Mouse (Mus musculus) left cerebral cortex, adult 18-20 months (tissue): ENCODE data around the gene Sel1l3. TPM values are rescaled to one million over a fixed set of nuclear protein-coding genes. Genes with fewer than 3 reads are reported as not detected.

Experiments used
- DNase-seq, 2 experiments: peaks; one replicate each; pipeline ENCODE4 v3.0.0; 2021 to 2022; ENCODE audit warnings: low spot score in 2 of 2, mixed read lengths in 1 of 2
- total RNA-seq, 2 experiments: library from RNA; stranded (reverse); gene quantifications; 2 replicates each; pipeline ENCODE4 v1.2.3; 2021

Sel1l3 gene
- total RNA-seq, 2 experiments from 2014 or later: 56.9 to 63.9 TPM

DNA sequence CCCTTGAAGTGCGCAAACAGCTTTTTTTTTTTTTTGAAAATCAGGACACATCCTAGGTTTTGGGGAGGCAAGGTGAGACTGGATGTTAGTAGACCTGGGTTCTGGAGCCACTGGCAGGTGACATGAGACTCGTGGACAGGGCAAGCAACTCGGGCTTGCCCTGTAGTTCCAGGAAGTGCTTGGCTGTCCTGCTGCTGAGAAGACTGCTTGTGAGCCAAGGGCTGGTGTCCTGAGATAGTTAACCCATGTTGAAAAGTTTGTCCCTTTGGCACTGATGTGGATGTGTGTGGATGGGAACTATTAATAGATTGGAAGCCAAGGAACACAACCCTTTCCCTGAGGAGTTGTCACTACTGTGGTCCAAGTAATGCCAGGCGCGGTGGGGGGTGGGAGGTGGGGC, 635 bp upstream of the Sel1l3 start:
- DNase-seq: no peak

DNA sequence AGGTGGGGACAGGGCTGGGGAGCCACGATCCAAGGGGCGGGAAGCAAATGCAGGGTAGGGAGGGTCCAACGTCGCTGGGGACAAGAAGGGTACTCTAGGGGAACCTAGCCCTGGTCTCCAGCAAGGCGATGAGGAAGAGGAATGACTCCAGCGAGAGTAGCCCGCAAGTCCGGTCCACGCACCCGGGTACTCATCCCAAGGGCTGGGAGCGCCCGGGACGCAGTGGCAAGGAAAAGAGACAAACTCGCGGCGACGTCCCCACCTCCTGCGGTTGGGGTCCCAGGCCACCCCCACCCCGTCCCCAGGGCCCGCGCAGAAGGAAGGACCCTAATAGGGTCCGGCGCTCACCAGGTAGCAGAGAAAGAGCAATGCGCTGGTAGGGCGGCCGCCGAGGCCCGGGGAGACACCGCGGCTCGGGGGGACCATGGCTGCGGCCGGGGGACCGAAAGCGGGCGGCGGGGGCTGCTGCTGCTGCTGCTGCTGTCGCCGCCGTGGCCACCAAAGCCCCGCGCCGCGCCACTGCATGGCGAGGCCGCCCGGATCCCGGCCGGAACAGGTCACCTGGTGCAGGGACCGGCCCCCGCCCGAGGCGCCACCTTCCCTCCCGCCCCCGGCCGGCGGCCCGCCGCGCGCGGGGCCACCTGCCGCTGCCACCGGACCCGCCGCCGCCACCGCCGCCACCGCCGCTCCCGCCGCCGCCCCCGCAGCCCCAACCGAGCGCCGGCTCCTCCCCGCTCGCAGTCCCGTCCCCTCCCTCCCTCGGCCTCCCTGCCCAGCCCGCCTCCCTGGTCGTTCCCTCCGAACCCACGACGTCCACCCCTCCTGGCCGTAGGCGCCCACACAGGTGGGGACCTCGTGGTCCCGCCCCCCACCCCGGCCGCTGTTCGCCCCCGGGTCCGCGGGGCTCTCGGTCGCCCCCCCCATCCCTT, 681 bp downstream of the Sel1l3 start:
- DNase-seq: peak in 1 of 2 experiments; percentile 69

DNA sequence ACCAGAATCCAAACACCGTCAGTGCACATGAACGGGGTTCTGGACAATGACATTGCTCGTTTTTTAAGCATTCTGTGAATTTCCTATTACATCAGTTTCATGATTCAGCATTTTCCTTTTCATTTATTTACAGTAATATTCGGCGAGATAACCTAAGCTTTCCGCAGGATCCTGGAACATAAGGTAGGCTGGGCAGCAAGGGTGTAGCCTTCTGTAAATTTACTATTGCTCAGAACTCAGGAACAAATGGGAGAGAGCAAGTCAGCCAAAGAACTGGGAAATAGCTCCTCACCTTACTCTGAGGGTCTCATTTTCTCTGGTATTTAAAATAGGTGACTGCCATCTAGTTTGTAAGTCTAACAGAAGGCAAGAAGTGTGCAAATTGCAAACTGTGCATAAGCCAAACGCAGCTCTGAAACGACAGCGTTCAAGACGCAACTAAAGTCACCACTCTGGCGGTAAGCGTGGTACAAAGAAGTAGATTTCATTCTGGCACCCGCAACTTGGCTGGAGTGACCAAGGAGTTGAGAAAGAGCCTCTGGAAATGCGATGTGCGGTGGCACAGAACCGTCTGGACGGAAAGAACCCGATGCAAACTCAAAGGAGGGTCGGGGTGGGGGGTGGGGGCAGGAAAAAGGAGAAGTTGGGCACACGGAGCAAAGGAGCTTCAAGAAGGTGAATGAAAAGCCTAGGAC, 1.5 kb downstream of the Sel1l3 start:
- DNase-seq: peak in 1 of 2 experiments; percentile 37

GRCm38 (mm10) chr5:53211241-53211640, 2.5 kb downstream of the Sel1l3 start:
- no peak for DNase-seq

GRCm38 (mm10) chr5:53210481-53210880, 3.2 kb downstream of the Sel1l3 start:
- no peak for DNase-seq

DNA sequence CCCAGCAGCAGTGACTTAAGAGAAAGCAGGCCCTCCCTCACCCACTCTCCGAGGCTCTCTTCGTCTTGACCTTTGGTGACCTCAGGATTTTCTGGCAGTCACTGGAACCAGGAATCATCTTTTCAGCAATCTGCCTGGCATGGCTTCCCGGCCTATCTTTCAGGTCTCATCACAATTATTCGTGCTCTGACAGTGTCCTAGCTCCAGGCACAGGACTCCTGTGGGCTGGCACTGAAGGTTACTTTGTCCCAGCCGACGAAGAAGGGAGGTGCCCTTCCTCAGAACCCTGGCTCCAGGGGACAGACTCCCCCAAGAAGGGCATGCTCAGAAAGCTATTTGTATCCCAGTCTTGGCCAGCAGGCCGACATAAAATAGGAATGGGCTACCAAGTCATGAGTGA, 4.0 kb downstream of the Sel1l3 start:
- no peak for DNase-seq

DNA sequence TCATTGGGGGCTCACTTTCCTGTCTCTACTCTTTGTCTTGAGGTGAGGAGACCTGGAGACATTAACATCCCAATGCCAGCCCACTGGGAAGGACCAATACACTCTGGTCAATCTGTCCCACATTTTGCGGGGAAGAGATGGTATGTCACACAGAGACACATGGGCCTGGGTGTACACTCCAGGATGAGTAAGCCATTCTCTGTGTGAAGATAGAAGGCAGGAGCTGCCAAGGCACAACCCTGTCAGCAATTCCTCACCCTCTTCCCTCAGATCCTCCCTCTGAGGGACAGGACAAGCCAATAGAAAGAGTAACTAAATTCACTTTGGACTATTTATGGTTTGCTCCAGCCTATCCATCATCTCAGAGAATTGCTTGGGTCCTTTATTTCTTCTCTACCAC, 5.0 kb downstream of the Sel1l3 start:
- no peak for DNase-seq

GRCm38 (mm10) chr5:53206575-53206974, 7.2 kb downstream of the Sel1l3 start:
- no peak for DNase-seq

GRCm38 (mm10) chr5:53202748-53203147, 11.0 kb downstream of the Sel1l3 start:
- no peak for DNase-seq

DNA sequence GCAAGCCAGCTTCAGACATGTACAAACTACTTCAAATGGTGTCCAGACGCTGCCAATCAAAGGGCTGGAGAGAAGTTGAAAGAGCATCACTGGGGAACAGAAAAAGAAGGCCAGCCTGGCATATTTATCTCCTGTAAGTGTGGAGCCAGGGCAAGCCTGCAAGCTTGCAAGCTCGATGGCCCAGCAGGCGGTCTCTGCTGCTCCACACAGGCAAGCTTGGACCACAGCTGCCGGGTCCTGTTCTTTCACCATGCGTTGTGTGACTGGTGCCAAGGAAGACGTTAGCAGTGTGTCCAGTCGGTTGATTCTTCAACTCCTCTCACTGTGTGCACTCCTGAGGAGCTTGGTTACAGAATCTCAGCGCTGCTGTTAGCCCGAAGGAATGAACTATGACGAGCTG, 12.9 kb downstream of the Sel1l3 start:
- DNase-seq: no peak

- no peak for DNase-seq
Measured at GRCm38 (mm10) chr5:53198408-53198807, 15.3 kb downstream of the Sel1l3 start.

- no peak for DNase-seq
Measured at GRCm38 (mm10) chr5:53196387-53197088, 17.2 kb downstream of the Sel1l3 start.

DNA sequence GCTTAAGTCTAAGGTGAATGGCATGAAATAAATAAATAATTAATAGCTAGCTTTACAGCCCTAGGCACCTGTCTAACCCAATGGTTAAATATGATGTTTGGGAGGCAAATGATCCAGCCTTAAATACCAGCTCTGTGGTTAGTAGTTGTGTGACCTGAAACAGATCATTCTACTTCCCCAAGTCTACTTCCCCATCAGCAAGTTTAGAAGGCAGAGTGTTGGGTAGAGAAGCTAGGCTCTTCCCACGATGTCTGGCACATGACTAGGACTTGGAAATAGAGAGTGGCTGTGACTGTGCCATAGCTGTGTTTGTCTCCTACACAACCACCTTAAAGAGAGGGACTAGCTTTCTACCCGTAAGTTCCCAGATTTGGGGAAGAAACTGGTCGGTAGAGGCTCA, 18.9 kb downstream of the Sel1l3 start:
- no peak for DNase-seq

- no peak for DNase-seq
Measured at GRCm38 (mm10) chr5:53194421-53194820, 19.3 kb downstream of the Sel1l3 start.

DNA sequence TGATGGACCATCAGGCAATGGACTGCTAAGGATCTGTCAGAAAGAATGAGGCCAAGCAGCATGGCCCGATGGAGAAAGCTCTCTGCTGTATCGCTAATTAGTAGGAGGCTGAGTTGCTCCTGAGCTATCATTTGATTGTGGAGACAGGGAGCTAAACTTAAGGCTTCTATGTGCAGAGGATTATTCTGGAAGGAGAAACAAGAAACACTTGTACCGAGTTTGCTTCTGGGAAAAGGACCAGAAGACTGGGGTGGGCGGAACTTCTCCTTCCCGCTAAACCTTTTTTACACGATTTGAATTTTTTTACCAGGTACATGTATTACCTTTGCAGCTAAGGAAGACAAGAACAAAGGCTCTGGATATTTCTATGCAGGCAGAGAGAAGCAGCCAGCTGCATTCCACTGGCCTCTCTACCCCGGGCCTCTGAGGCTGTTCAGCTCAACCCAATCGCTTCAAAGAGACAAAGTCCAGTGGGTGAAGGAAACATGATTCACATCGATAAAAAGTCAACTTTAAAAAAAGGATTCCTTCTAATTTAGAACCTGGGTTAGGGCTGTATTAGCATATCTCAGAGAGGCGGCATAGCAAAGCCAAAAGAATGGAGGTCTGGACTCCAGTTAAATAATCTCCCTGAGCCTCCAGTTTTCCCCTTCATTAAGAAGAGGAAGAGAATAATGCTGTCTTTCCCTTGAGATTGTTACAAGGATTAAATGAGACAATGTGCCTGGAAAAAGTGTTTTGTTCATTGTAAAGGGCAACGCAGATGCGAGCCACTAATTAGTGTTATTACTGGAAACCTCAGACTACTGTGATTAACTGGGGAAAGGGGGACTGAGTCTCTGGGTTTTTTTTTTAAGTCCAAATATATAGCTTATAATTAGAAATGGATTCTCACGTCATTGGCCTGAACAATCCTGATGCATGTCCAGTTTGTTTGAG, 20.4 kb downstream of the Sel1l3 start:
- no peak for DNase-seq

- DNase-seq: no peak
Measured at GRCm38 (mm10) chr5:53188608-53189007, 25.1 kb downstream of the Sel1l3 start.

GRCm38 (mm10) chr5:53187245-53187644, 26.5 kb downstream of the Sel1l3 start:
- DNase-seq: no peak

DNA sequence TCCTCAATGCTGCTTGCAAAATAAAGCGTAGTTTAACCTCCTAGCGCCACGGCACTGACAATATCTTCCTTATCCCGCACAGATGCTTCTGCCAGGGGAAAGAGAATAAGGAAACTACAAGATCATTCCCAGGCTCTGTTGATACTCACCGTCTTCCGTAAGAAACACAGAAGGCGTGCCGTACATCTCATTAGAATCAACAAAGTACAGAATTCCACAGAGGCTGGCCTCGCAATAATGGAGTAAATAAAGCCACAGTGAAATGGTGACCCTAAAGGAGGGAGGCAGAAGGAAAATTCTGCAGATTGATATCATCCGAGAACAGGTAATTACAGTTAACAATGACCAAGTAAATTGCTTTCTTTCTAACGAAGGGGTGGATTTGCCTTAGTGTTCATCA, 27.9 kb downstream of the Sel1l3 start:
- no peak for DNase-seq

- no peak for DNase-seq
Measured at GRCm38 (mm10) chr5:53179965-53180364, 33.8 kb downstream of the Sel1l3 start.

DNA sequence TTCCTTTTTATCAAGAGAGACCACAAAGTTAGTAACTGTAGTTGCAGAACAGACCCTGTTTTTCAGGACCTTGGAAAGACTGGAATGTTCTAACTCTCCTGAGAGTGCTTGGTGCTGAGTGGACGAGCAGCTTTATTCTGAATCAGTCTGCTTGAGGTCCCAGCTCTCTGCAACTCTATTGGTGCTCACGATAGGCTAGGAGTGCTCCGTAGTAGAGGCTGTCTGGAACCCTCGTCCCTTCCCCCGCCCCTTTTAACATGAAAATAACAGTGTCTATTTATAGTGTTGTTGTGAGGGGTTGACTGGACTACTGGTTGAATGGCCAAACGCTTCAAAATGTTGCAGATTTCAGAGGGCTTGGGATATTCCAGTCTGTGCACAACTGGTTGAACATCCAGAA, 37.0 kb downstream of the Sel1l3 start:
- no peak for DNase-seq

DNA sequence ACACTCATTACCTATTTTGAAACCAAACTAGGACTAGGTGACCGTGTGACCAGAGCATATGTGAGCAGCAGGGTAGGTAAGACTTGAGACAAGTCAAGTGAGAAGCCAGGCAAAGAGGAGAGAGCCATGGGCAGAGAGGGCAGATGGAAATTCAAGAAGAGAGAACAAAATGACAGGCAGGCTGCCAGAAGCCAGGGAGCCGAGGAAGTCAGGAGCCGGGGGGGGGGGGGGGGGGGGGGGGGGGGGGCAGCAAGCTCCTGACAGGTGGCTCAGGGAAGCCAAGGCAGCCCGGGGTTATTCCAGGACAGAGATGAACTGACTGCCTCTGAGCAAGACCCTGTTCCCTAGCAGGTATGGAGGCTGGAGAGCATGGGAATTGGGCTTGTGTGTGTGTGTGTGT, 37.7 kb downstream of the Sel1l3 start:
- DNase-seq: no peak
